Mouse (Mus musculus) olfactory bulb, adult 2 months (tissue): Measurements from ENCODE around the gene Pou6f1.

ENCODE experiments used
- CTCF ChIP-seq: fragments of 200-500 bp; IDR thresholded peaks from 2 replicates; pipeline ENCODE4 v1.5.1; 2012; ENCODE audit warnings: low read depth, mild to moderate bottlenecking, low read length, moderate library complexity; ENCODE audit not compliant: insufficient read depth
- POLR2A ChIP-seq: fragments of 200-500 bp; IDR thresholded peaks from 2 replicates; pipeline ENCODE4 v1.6.1; 2012; ENCODE audit warnings: mild to moderate bottlenecking, low read depth, low read length, moderate library complexity; ENCODE audit not compliant: insufficient read depth

GRCm38 (mm10) chr15:100601669-100602068 is 1.9 kb upstream of the Pou6f1 start:
- TF ChIP-seq CTCF (no peak), POLR2A (no peak)
